Mouse (Mus musculus): ENCODE data around the gene Eea1.
A peak's percentile ranks its signal among the peaks of the same experiment; 100 is the strongest.
"Not testable (repeated sequence)": the region's sequence is repeated elsewhere in the genome, so short reads cannot be mapped to it uniquely, and the experiment has no call there.

Gene Eea1

GRCm38 (mm10) chr10:95940046-95940900 lies at the start of gene Eea1:
Gene Eea1, plus strand, starts transcription at chr10:95940650.
- peak; percentile 83 for DNase-seq

- DNase-seq = no peak
Observed at GRCm38 (mm10) chr10:95891214-95891960, 49.1 kb upstream of the Eea1 start.

- no peak for DNase-seq
Observed at GRCm38 (mm10) chr10:95892132-95892531, 48.3 kb upstream of the Eea1 start.

GRCm38 (mm10) chr10:95893291-95893932 lies 47.0 kb upstream of the Eea1 start:
- no peak for DNase-seq

- peak; percentile 21 for DNase-seq
Observed at GRCm38 (mm10) chr10:95894036-95894855, 46.2 kb upstream of the Eea1 start.

GRCm38 (mm10) chr10:95894856-95895386 lies 45.5 kb upstream of the Eea1 start:
- peak; percentile 48 for DNase-seq

GRCm38 (mm10) chr10:95898471-95899154 lies 41.8 kb upstream of the Eea1 start:
- no peak for DNase-seq

GRCm38 (mm10) chr10:95904668-95905067 lies 35.8 kb upstream of the Eea1 start:
- no peak for DNase-seq

GRCm38 (mm10) chr10:95909246-95909909 lies 31.1 kb upstream of the Eea1 start:
- no peak for DNase-seq

GRCm38 (mm10) chr10:95911016-95911415 lies 29.4 kb upstream of the Eea1 start:
- DNase-seq = no peak

- no peak for DNase-seq
Observed at GRCm38 (mm10) chr10:95914434-95915174, 25.8 kb upstream of the Eea1 start.

- no peak for DNase-seq
Observed at GRCm38 (mm10) chr10:95918716-95919115, 21.7 kb upstream of the Eea1 start.

- no peak for DNase-seq
Observed at GRCm38 (mm10) chr10:95923263-95924217, 16.9 kb upstream of the Eea1 start.

- DNase-seq = not testable (repeated sequence)
Observed at GRCm38 (mm10) chr10:95933631-95934030, 6.8 kb upstream of the Eea1 start.

- no peak for DNase-seq
Observed at GRCm38 (mm10) chr10:95940901-95941767, 684 bp downstream of the Eea1 start.

GRCm38 (mm10) chr10:95941768-95942425 lies 1.4 kb downstream of the Eea1 start:
- DNase-seq = no peak

- no peak for DNase-seq
Observed at GRCm38 (mm10) chr10:95945086-95945485, 4.6 kb downstream of the Eea1 start.

- no peak for DNase-seq
Observed at GRCm38 (mm10) chr10:95949410-95949809, 9.0 kb downstream of the Eea1 start.
